Mouse (Mus musculus) yolk sac, embryonic 10.5 days (tissue): ENCODE measurements around the gene Abtb1.

Experiments
- DNase-seq: peaks from one replicate; pipeline ENCODE4 v3.0.0-alpha.2; 2017; ENCODE audit warnings: low spot score

Abtb1 gene

GRCm38 (mm10) chr6:88828206-88829009 is 13.4 kb downstream of the Abtb1 start:
- no peak for DNase-seq

- no peak for DNase-seq
Observed at GRCm38 (mm10) chr6:88827395-88828205, 14.2 kb downstream of the Abtb1 start.

- no peak for DNase-seq
Observed at GRCm38 (mm10) chr6:88826965-88827364, 14.8 kb downstream of the Abtb1 start.

GRCm38 (mm10) chr6:88826545-88826944 is 15.2 kb downstream of the Abtb1 start:
- DNase-seq, result peak; percentile 33

- DNase-seq, result no peak
Observed at GRCm38 (mm10) chr6:88826088-88826487, 15.7 kb downstream of the Abtb1 start.

GRCm38 (mm10) chr6:88824183-88824582 is 17.6 kb downstream of the Abtb1 start:
- no peak for DNase-seq

GRCm38 (mm10) chr6:88821901-88822300 is 19.9 kb downstream of the Abtb1 start:
- no peak for DNase-seq

- DNase-seq, result no peak
Observed at GRCm38 (mm10) chr6:88821294-88821693, 20.5 kb downstream of the Abtb1 start.

- DNase-seq, result no peak
Observed at GRCm38 (mm10) chr6:88820853-88821252, 20.9 kb downstream of the Abtb1 start.

- no peak for DNase-seq
Observed at GRCm38 (mm10) chr6:88816913-88817312, 24.9 kb downstream of the Abtb1 start.

GRCm38 (mm10) chr6:88815489-88815888 is 26.3 kb downstream of the Abtb1 start:
- DNase-seq, result no peak

GRCm38 (mm10) chr6:88815036-88815435 is 26.7 kb downstream of the Abtb1 start:
- no peak for DNase-seq

GRCm38 (mm10) chr6:88813832-88814231 is 28.0 kb downstream of the Abtb1 start:
- no peak for DNase-seq

GRCm38 (mm10) chr6:88812886-88813285 is 28.9 kb downstream of the Abtb1 start:
- no peak for DNase-seq

- DNase-seq, result no peak
Observed at GRCm38 (mm10) chr6:88811880-88812400, 29.8 kb downstream of the Abtb1 start.

- DNase-seq, result no peak
Observed at GRCm38 (mm10) chr6:88811396-88811795, 30.4 kb downstream of the Abtb1 start.

GRCm38 (mm10) chr6:88810291-88810690 is 31.5 kb downstream of the Abtb1 start:
- no peak for DNase-seq

GRCm38 (mm10) chr6:88809091-88810037 is 32.4 kb downstream of the Abtb1 start:
- no peak for DNase-seq

GRCm38 (mm10) chr6:88804966-88805577 is 36.7 kb downstream of the Abtb1 start:
- no peak for DNase-seq

- DNase-seq, result no peak
Observed at GRCm38 (mm10) chr6:88803957-88804695, 37.7 kb downstream of the Abtb1 start.

GRCm38 (mm10) chr6:88803051-88803450 is 38.7 kb downstream of the Abtb1 start:
- no peak for DNase-seq
